Mouse (Mus musculus): ENCODE measurements at regions not wholly inside any gene's neighbourhood (a gene's known extent, or its start where the extent isn't known, plus 50 kb on each side); places are given as distances from the start of the nearest gene placed in this dataset.

GRCm38 (mm10) chr11:63665268-63665934 lies 256.7 kb downstream of the Hs3st3b1 start:
- TF ChIP-seq CTCF (IDR thresholded peaks at IDR 0.05; ENCODE audit: insufficient read depth, low read depth, low read length): no peak
- TF ChIP-seq POLR2A (IDR thresholded peaks at IDR 0.05; ENCODE audit: insufficient read depth, low read depth, low read length): no peak

All from olfactory bulb, adult 2 months (tissue).